Mouse (Mus musculus) liver, embryonic 11.5 days (tissue): ENCODE data around the gene Selplg. TPM values are rescaled to one million over a fixed set of nuclear protein-coding genes. Genes with fewer than 3 reads are reported as not detected.
A peak's percentile ranks its signal among the peaks of the same experiment; 100 is the strongest.

ENCODE experiments used
- ATAC-seq: fragments of 200-750 bp; cut with Nextera tagmentation; replicated peaks from 2 replicates; pipeline ENCODE4 v1.8.0; 2017; ENCODE audit warnings: moderate number of reproducible peaks, mild to moderate bottlenecking, moderate TSS enrichment, moderate library complexity; ENCODE audit not compliant: low FRiP score
- DNase-seq: peaks from one replicate; pipeline ENCODE4 v3.0.0-alpha.2; 2017; ENCODE audit warnings: low spot score
- H3K27ac ChIP-seq: fragments of 300-500 bp; sonication (generic); 2 replicates; pipeline ENCODE4 v1.5.1; 2014; ENCODE audit warnings: mild to moderate bottlenecking, low read depth, low read length, control low read depth
- H3K27me3 ChIP-seq: fragments of 300-500 bp; sonication (generic); replicated peaks from 2 replicates; pipeline ENCODE4 v1.6.1; 2014; ENCODE audit warnings: low read length, mixed read lengths; ENCODE audit not compliant: control insufficient read depth, insufficient read depth
- H3K36me3 ChIP-seq: fragments of 300-500 bp; sonication (generic); 2 replicates; pipeline ENCODE4 v1.6.1; 2014; ENCODE audit warnings: mild to moderate bottlenecking, low read length, moderate library complexity, mixed read lengths; ENCODE audit not compliant: control insufficient read depth, insufficient read depth
- H3K4me1 ChIP-seq: fragments of 300-500 bp; sonication (generic); replicated peaks from 2 replicates; pipeline ENCODE4 v1.6.1; 2014; ENCODE audit warnings: low read length, mixed read lengths; ENCODE audit not compliant: control insufficient read depth, insufficient read depth
- H3K4me2 ChIP-seq: fragments of 300-500 bp; sonication (generic); 2 replicates; pipeline ENCODE4 v1.6.1; 2014; ENCODE audit warnings: mild to moderate bottlenecking, control low read depth, moderate library complexity
- H3K4me3 ChIP-seq: fragments of 300-500 bp; sonication (generic); 2 replicates; pipeline ENCODE4 v1.5.1; 2014; ENCODE audit warnings: low read depth, low read length, control low read depth
- H3K9ac ChIP-seq: fragments of 300-500 bp; sonication (generic); 2 replicates; pipeline ENCODE4 v1.6.1; 2014; ENCODE audit warnings: low read depth, low read length, control low read depth
- H3K9me3 ChIP-seq: fragments of 300-500 bp; sonication (generic); 2 replicates; pipeline ENCODE4 v1.6.1; 2016; ENCODE audit warnings: low read length, inconsistent platforms, mixed read lengths; ENCODE audit not compliant: control insufficient read depth
- WGBS: fragments of 180-500 bp; shearing (Covaris S2); extraction: QIAGEN DNeasy Blood & Tissue Kit; methylation state at CpG from one replicate; pipeline ENCODE4 v1.1.7; 2014; 5-methylcytosine and 5-hydroxymethylcytosine counted together
- polyA plus RNA-seq: library from polyadenylated mRNA; unstranded; fragments of >200 nt; fragmentation: Nextera tagmentation; extraction: Ambion mirVana; gene quantifications from 2 replicates; pipeline ENCODE4 v1.2.1, GENCODE M21; 2014

Gene Selplg
- polyA plus RNA-seq, 1 experiment from 2014 or later: 17.1 TPM

GRCm38 (mm10) chr5:113850680-113851230 is 18.3 kb upstream of the Selplg start:
- H3K27ac ChIP-seq: peak overlapping the region; percentile 25; the same call in 1 of the 2 replicates
- no peak for DNase-seq
- peaks cover 31% of the 10 kb centered on the region for H3K4me1 ChIP-seq
- H3K4me3 ChIP-seq: no peak overlapping the region
- 75% methylated on average over 8 of the region's 8 CpGs for WGBS
- H3K9me3 ChIP-seq: no peaks in the 10 kb centered on the region
- no peak overlapping the region for H3K9ac ChIP-seq
- peak; percentile 27; the same call in 1 of the 2 replicates for ATAC-seq
- H3K27me3 ChIP-seq: no peaks in the 10 kb centered on the region
- H3K36me3 ChIP-seq: peaks cover 50% of the 10 kb centered on the region
- no peak overlapping the region for H3K4me2 ChIP-seq

DNA sequence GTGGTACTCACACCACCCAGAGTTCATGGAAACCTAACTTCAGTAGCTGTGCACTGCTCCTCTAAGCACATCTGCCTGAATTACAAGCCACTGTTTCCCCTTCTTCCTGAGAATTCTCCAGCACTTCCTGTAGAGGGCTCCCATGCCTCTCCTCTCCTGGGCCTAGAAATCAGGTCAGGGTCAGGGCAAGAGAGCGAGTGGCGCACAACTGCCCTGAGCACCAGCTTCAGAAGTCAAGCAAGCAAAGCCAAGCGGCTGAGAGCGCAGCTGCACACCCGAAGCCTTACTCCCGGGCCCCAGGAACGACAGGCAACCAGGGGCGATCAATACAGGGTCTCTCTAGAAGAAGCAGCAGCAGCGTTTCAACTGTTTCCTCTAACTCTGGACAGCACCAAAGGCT is 15.2 kb upstream of the Selplg start:
- ATAC-seq (no peak), DNase-seq (no peak)
- H3K4me1 ChIP-seq: peaks cover 29% of the 10 kb centered on the region
- no peaks in the 10 kb centered on the region for H3K9me3 ChIP-seq
- peaks cover 68% of the 10 kb centered on the region for H3K36me3 ChIP-seq
- no peak overlapping the region for H3K27ac ChIP-seq
- no peak overlapping the region for H3K4me2 ChIP-seq
- H3K9ac ChIP-seq: no peak overlapping the region
- 81% methylated on average over 9 of the region's 9 CpGs for WGBS
- H3K4me3 ChIP-seq: no peak overlapping the region
- H3K27me3 ChIP-seq: no peaks in the 10 kb centered on the region

- H3K9me3 ChIP-seq: no peaks in the 10 kb centered on the region
- no peak overlapping the region for H3K4me3 ChIP-seq
- H3K4me2 ChIP-seq: peak overlapping the region; percentile 14; the same call in 1 of the 2 replicates
- no peaks in the 10 kb centered on the region for H3K27me3 ChIP-seq
- H3K9ac ChIP-seq: 0 out of 2 replicates have a peak overlapping the region, but pooled peaks have one; percentile 20
- H3K36me3 ChIP-seq: peaks cover 67% of the 10 kb centered on the region
- H3K4me1 ChIP-seq: peaks cover 29% of the 10 kb centered on the region
- ATAC-seq: peak; percentile 96
- H3K27ac ChIP-seq: peak overlapping the region; percentile 43; the same call in 1 of the 2 replicates
- 58% methylated on average over 8 of the region's 8 CpGs for WGBS
- DNase-seq: no peak
These were observed 14.2 kb upstream of the Selplg start for GRCm38 (mm10) chr5:113846656-113847055.

GRCm38 (mm10) chr5:113845627-113846026 is 13.2 kb upstream of the Selplg start:
- Histone ChIP-seq H3K36me3 (peaks cover 64% of the 10 kb centered on the region), H3K27ac (no peak overlapping the region), H3K4me3 (no peak overlapping the region), H3K27me3 (no peaks in the 10 kb centered on the region), H3K4me1 (peaks cover 23% of the 10 kb centered on the region), H3K9ac (no peak overlapping the region), H3K9me3 (no peaks in the 10 kb centered on the region), H3K4me2 (no peak overlapping the region)
- 88% methylated on average over 8 of the region's 8 CpGs for WGBS
- DNase-seq (no peak), ATAC-seq (no peak)

DNA sequence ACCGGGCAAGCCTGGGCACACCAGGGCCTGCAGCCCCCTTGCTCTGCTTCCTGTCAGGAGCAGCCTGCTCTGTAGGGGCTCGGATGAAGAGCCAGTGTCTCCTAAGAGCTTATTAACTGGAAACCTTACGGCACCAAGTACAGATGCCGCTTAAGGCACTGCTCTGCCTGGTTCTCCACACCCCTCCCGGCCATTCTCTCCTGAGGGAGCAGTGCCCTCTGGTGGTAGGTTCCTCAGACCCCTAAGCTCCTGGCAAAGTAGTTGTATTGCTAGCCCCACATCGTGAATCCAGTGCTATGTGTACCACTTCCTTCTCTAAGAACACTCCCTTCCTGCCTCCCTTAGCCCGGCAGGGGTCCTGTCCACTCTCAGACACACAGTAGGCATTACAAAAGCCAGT is 12.3 kb upstream of the Selplg start:
- Histone ChIP-seq H3K4me3 (no peak overlapping the region), H3K9me3 (no peaks in the 10 kb centered on the region), H3K9ac (no peak overlapping the region), H3K4me2 (no peak overlapping the region), H3K27ac (no peak overlapping the region), H3K4me1 (peaks cover 20% of the 10 kb centered on the region), H3K27me3 (no peaks in the 10 kb centered on the region), H3K36me3 (peaks cover 55% of the 10 kb centered on the region)
- no peak for DNase-seq
- WGBS: 61% methylated on average over 7 of the region's 7 CpGs
- no peak for ATAC-seq

GRCm38 (mm10) chr5:113844106-113844505 is 11.7 kb upstream of the Selplg start:
- DNase-seq (no peak), ATAC-seq (no peak)
- 83% methylated on average over 15 of the region's 15 CpGs for WGBS
- no peak overlapping the region for H3K27ac ChIP-seq
- H3K9ac ChIP-seq: no peak overlapping the region
- no peaks in the 10 kb centered on the region for H3K27me3 ChIP-seq
- H3K4me2 ChIP-seq: no peak overlapping the region
- peaks cover 49% of the 10 kb centered on the region for H3K36me3 ChIP-seq
- H3K4me1 ChIP-seq: peaks cover 20% of the 10 kb centered on the region
- no peaks in the 10 kb centered on the region for H3K9me3 ChIP-seq
- no peak overlapping the region for H3K4me3 ChIP-seq

GRCm38 (mm10) chr5:113842906-113843305 is 10.5 kb upstream of the Selplg start:
- ATAC-seq (no peak), DNase-seq (no peak)
- H3K27ac ChIP-seq: no peak overlapping the region
- no peak overlapping the region for H3K9ac ChIP-seq
- H3K36me3 ChIP-seq: peaks cover 44% of the 10 kb centered on the region
- H3K9me3 ChIP-seq: no peaks in the 10 kb centered on the region
- H3K4me1 ChIP-seq: peaks cover 20% of the 10 kb centered on the region
- H3K4me2 ChIP-seq: no peak overlapping the region
- no peak overlapping the region for H3K4me3 ChIP-seq
- no peaks in the 10 kb centered on the region for H3K27me3 ChIP-seq
- WGBS: 85% methylated on average over 9 of the region's 9 CpGs

- no peak overlapping the region for H3K4me3 ChIP-seq
- no peak overlapping the region for H3K9ac ChIP-seq
- peaks cover 16% of the 10 kb centered on the region for H3K4me1 ChIP-seq
- ATAC-seq (no peak), DNase-seq (no peak)
- H3K36me3 ChIP-seq: peaks cover 37% of the 10 kb centered on the region
- no peak overlapping the region for H3K27ac ChIP-seq
- no peaks in the 10 kb centered on the region for H3K9me3 ChIP-seq
- H3K27me3 ChIP-seq: no peaks in the 10 kb centered on the region
- no peak overlapping the region for H3K4me2 ChIP-seq
- 75% methylated on average over 9 of the region's 9 CpGs for WGBS
These were observed 9.8 kb upstream of the Selplg start for GRCm38 (mm10) chr5:113842244-113842643.
